Mouse (Mus musculus) liver, adult 2 months (tissue): ENCODE data around the gene Smcr8.

Source experiments
- CTCF ChIP-seq: fragments of 200-500 bp; IDR thresholded peaks from 2 replicates; pipeline ENCODE4 v1.5.1; 2011; ENCODE audit warnings: low read depth, low read length, control low read depth
- POLR2A ChIP-seq: fragments of 200-500 bp; IDR thresholded peaks from 2 replicates; pipeline ENCODE4 v1.6.1; 2011; ENCODE audit warnings: low read length, control low read depth; ENCODE audit not compliant: insufficient read depth; ENCODE audit errors: extremely low read depth

- TF ChIP-seq CTCF (no peak), POLR2A (peak; percentile 43; the same call in 1 of the 2 replicates)
These were observed 49.0 kb upstream of the Smcr8 start, which contains the start of gene Mief2 for GRCm38 (mm10) chr11:60728260-60728761.
